Mouse (Mus musculus) hindbrain, embryonic 16.5 days (tissue): ENCODE measurements at regions not wholly inside any gene's neighbourhood (a gene's known extent, or its start where the extent isn't known, plus 50 kb on each side); places are given as distances from the start of the nearest gene placed in this dataset.

Experiments
- ATAC-seq: fragments of 200-750 bp; cut with Nextera tagmentation; 2 replicates; pipeline ENCODE4 v1.8.0; 2017; ENCODE audit warnings: moderate TSS enrichment, moderate library complexity
- H3K27ac ChIP-seq: fragments of 300-500 bp; sonication (generic); 2 replicates; pipeline ENCODE4 v1.5.1; 2014; ENCODE audit warnings: low read depth, mild to moderate bottlenecking, control low read depth, low read length, moderate library complexity
- H3K27me3 ChIP-seq: fragments of 300-500 bp; sonication (generic); replicated peaks from 2 replicates; pipeline ENCODE4 v1.6.1; 2014; ENCODE audit warnings: low read length; ENCODE audit not compliant: control insufficient read depth, insufficient read depth
- H3K36me3 ChIP-seq: fragments of 300-500 bp; sonication (generic); 2 replicates; pipeline ENCODE4 v1.6.1; 2014; ENCODE audit warnings: mild to moderate bottlenecking, low read length, moderate library complexity, mixed read lengths; ENCODE audit not compliant: control insufficient read depth, insufficient read depth
- H3K4me1 ChIP-seq: fragments of 300-500 bp; sonication (generic); 2 replicates; pipeline ENCODE4 v1.6.1; 2014; ENCODE audit warnings: low read depth, low read length; ENCODE audit not compliant: control insufficient read depth, insufficient read depth
- H3K4me2 ChIP-seq: fragments of 300-500 bp; sonication (generic); 2 replicates; pipeline ENCODE4 v1.6.1; 2014; ENCODE audit warnings: mild to moderate bottlenecking, low read length, control low read depth, moderate library complexity
- H3K4me3 ChIP-seq: fragments of 300-500 bp; sonication (generic); 2 replicates; pipeline ENCODE4 v1.5.1; 2014; ENCODE audit warnings: mild to moderate bottlenecking, low read length, control low read depth, moderate library complexity
- H3K9ac ChIP-seq: fragments of 300-500 bp; sonication (generic); 2 replicates; pipeline ENCODE4 v1.6.1; 2014; ENCODE audit warnings: low read depth, mild to moderate bottlenecking, control low read depth, low read length, moderate library complexity
- H3K9me3 ChIP-seq: fragments of 300-500 bp; sonication (generic); 2 replicates; pipeline ENCODE4 v1.6.1; 2014; ENCODE audit warnings: mild to moderate bottlenecking, low read length, moderate library complexity; ENCODE audit not compliant: control insufficient read depth
- WGBS: fragments of 180-500 bp; shearing (Covaris S2); extraction: QIAGEN DNeasy Blood & Tissue Kit; methylation state at CpG from one replicate; pipeline ENCODE4 v1.1.7; 2014; 5-methylcytosine and 5-hydroxymethylcytosine counted together

DNA sequence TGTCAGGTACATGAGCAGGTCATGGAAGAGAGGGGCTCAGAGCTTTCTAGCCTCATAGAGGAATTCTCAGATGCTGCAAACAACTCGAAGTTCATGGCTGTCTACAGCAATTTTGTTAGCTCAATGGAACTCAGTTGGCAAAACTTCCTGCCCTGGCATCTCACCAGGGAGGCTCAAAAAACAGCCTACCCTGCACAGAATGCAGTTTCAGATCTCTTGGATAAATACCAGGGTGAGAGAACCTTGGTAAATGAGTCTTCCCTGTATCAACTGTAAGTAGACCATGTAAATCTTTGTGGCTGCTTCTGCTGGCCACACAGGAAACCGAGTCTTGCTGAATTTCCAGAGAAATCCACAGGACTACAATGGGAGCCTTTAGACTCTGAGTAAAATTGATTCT lies 101.1 kb upstream of the Rapgef5 start:
- WGBS = 79% methylated on average over 2 of the region's 2 CpGs
- H3K9me3 ChIP-seq = no peaks in the 10 kb centered on the region
- H3K27ac ChIP-seq = no peak overlapping the region
- no peak overlapping the region for H3K4me2 ChIP-seq
- H3K4me3 ChIP-seq = no peak overlapping the region
- no peak overlapping the region for H3K9ac ChIP-seq
- ATAC-seq = no peak
- no peaks in the 10 kb centered on the region for H3K27me3 ChIP-seq
- peaks cover 2% of the 10 kb centered on the region for H3K4me1 ChIP-seq
- H3K36me3 ChIP-seq = no peaks in the 10 kb centered on the region

- Histone ChIP-seq H3K4me3 (no peak overlapping the region), H3K27me3 (no peaks in the 10 kb centered on the region), H3K9ac (no peak overlapping the region), H3K36me3 (no peaks in the 10 kb centered on the region), H3K4me1 (no peaks in the 10 kb centered on the region), H3K9me3 (no peaks in the 10 kb centered on the region), H3K27ac (no peak overlapping the region), H3K4me2 (no peak overlapping the region)
- WGBS = 86% methylated on average over 4 of the region's 4 CpGs
- no peak for ATAC-seq
Observed at GRCm38 (mm10) chr12:117417991-117418390, 98.3 kb upstream of the Rapgef5 start.

- no peak for ATAC-seq
Observed at GRCm38 (mm10) chr12:117422315-117422978, 93.8 kb upstream of the Rapgef5 start.

GRCm38 (mm10) chr12:117425363-117426031 lies 90.8 kb upstream of the Rapgef5 start:
- ATAC-seq = peak; percentile 53; the same call in 1 of the 2 replicates
- Histone ChIP-seq H3K9me3 (no peaks in the 10 kb centered on the region), H3K4me3 (no peak overlapping the region), H3K27me3 (no peaks in the 10 kb centered on the region), H3K27ac (no peak overlapping the region), H3K4me1 (no peaks in the 10 kb centered on the region), H3K36me3 (no peaks in the 10 kb centered on the region), H3K9ac (no peak overlapping the region), H3K4me2 (no peak overlapping the region)
- 57% methylated on average over 9 of the region's 9 CpGs for WGBS

More at GRCm38 (mm10) chr12:117422315-117422978, 93.8 kb upstream of the Rapgef5 start:
- Histone ChIP-seq H3K9ac (no peak overlapping the region), H3K4me1 (no peaks in the 10 kb centered on the region), H3K27ac (no peak overlapping the region), H3K36me3 (no peaks in the 10 kb centered on the region), H3K4me2 (no peak overlapping the region), H3K4me3 (no peak overlapping the region), H3K27me3 (no peaks in the 10 kb centered on the region), H3K9me3 (no peaks in the 10 kb centered on the region)
- 88% methylated on average over 7 of the region's 7 CpGs for WGBS

DNA sequence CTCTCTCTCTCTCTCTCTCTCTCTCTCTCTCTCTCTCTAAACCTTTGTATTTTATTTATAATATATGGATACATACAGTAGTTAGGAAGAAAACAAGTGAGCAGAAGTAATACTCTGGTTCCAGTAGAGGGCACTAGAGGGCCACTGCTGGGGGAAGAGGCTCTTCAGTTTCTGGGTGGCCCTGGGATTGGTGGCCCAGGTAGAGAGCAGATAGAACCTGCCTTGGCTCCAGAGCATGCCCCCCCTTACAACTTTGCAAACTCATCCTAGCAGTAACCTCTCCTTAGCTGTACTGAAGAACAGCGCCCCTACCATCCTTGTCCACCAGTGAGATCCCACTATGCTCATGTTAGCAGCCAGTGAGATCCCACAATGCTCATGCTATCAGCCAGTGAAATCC lies 88.8 kb upstream of the Rapgef5 start:
- peak; percentile 58; the same call in 1 of the 2 replicates for ATAC-seq
- H3K4me1 ChIP-seq = no peaks in the 10 kb centered on the region
- no peak overlapping the region for H3K9ac ChIP-seq
- 54% methylated on average over 1 of the region's 1 CpGs for WGBS
- H3K27ac ChIP-seq = no peak overlapping the region
- no peaks in the 10 kb centered on the region for H3K27me3 ChIP-seq
- no peak overlapping the region for H3K4me2 ChIP-seq
- no peak overlapping the region for H3K4me3 ChIP-seq
- no peaks in the 10 kb centered on the region for H3K36me3 ChIP-seq
- H3K9me3 ChIP-seq = no peaks in the 10 kb centered on the region

DNA sequence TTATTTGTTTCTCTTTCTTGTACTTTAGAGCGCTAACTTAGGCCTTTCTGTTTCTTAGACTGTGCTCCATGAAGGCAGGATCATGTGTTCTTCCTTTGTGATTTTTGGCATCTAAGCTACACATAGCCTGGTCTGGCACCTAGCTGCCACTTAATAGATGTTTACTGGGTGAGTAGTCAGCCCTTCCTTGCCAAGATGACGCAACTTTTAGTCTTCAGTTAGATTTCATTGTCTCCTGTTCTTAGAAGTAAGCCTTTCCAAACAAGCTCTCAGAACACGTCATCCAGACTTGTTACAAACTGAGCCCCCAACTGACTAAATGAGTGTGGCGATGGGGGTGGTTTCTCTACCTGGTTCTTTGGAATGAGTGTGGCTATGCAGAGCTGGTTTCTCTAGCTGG lies 85.4 kb upstream of the Rapgef5 start:
- Histone ChIP-seq H3K4me2 (no peak overlapping the region), H3K36me3 (no peaks in the 10 kb centered on the region), H3K4me3 (no peak overlapping the region), H3K4me1 (no peaks in the 10 kb centered on the region), H3K27ac (no peak overlapping the region), H3K27me3 (no peaks in the 10 kb centered on the region), H3K9ac (no peak overlapping the region), H3K9me3 (no peaks in the 10 kb centered on the region)
- WGBS = 89% methylated on average over 4 of the region's 4 CpGs
- ATAC-seq = no peak

- no peak for ATAC-seq
- Histone ChIP-seq H3K4me1 (no peaks in the 10 kb centered on the region), H3K27me3 (no peaks in the 10 kb centered on the region), H3K4me2 (no peak overlapping the region), H3K27ac (no peak overlapping the region), H3K4me3 (no peak overlapping the region), H3K9me3 (no peaks in the 10 kb centered on the region), H3K9ac (no peak overlapping the region), H3K36me3 (no peaks in the 10 kb centered on the region)
- 92% methylated on average over 1 of the region's 1 CpGs for WGBS
Observed at GRCm38 (mm10) chr12:117432788-117433187, 83.5 kb upstream of the Rapgef5 start.

- no peaks in the 10 kb centered on the region for H3K4me1 ChIP-seq
- no peaks in the 10 kb centered on the region for H3K9me3 ChIP-seq
- H3K9ac ChIP-seq = no peak overlapping the region
- no peak overlapping the region for H3K4me2 ChIP-seq
- 80% methylated on average over 4 of the region's 4 CpGs for WGBS
- no peak for ATAC-seq
- no peaks in the 10 kb centered on the region for H3K36me3 ChIP-seq
- H3K4me3 ChIP-seq = no peak overlapping the region
- no peak overlapping the region for H3K27ac ChIP-seq
- H3K27me3 ChIP-seq = no peaks in the 10 kb centered on the region
Observed at GRCm38 (mm10) chr12:117437011-117437410, 79.3 kb upstream of the Rapgef5 start.

- 69% methylated on average over 11 of the region's 11 CpGs for whole genome bisulfite sequencing
- Histone ChIP-seq H3K9ac (no peak overlapping the region), H3K9me3 (no peaks in the 10 kb centered on the region), H3K4me1 (no peaks in the 10 kb centered on the region), H3K27me3 (no peaks in the 10 kb centered on the region), H3K27ac (no peak overlapping the region), H3K36me3 (no peaks in the 10 kb centered on the region), H3K4me2 (no peak overlapping the region), H3K4me3 (no peak overlapping the region)
- ATAC-seq = 0 out of 2 replicates have a peak, but pooled peaks have one; percentile 30
Observed at GRCm38 (mm10) chr12:117439015-117439605, 77.2 kb upstream of the Rapgef5 start.
